Mouse (Mus musculus): ENCODE data around the gene Med17.

The Med17 gene

GRCm38 (mm10) chr9:15237516-15238296 is 42.0 kb downstream of the Med17 start:
- no peak for DNase-seq (ENCODE audit: low spot score in 2 of 2)

DNA sequence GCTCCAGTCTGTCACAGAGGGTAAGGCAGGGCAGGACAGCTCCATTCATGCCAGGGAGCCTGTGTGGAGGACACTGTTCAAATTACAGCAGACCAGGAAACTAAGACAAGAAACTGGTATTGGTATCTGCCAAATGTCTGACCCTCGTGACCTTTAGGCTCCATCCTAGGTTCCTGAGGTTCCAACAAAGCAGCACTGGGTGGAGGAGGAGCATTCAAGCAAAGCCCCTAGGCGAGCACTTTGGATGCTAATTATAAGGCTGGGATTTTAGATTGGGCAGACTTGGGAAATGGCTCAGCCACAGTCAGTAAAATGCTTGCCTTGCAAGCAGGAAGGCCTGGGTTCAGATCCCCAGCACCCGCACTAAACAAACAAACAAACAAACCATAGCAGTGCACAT is 43.7 kb downstream of the Med17 start:
- no peak for DNase-seq (ENCODE audit: low spot score in 2 of 2)

DNA sequence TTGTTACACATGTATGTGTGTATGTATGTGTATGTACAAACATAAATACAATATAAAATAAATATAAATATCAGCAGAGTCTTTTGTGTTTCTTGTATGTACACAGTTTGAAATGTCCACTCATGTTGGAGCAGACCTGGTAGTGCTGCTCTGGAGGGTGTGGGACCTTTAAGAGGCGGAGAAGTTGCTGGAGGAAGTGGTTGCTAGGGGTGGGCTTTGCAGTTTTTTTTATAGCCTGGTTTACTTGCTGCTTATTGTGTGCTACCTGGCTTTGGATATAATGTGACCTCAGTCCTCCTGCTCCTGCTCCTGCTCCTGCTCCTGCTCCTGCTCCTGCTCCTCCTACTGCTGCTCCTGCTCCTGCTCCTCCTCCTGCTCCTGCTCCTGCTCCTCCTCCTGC is 46.1 kb downstream of the Med17 start:
- no peak for DNase-seq (ENCODE audit: low spot score in 2 of 2)

DNA sequence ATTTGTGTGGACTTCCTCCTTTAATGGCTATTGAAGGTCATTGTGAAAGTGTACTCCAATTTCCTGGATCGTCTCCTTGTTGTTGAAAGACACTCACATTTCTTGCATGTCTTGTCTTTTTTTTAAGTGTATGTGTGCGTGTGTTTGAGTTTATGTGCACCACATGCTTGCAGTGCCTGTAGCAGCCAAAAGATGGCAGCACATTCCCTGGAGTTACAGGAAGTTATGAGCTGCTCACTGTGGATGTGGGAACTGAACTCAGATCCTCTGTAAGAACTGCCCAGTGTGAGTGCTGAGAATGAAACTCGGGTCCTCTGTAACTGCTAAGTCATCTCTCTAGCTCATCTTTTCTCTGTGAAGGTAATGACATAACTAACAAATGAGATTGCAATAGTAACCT is 47.3 kb downstream of the Med17 start:
- DNase-seq (ENCODE audit: low spot score in 2 of 2): no peak

DNA sequence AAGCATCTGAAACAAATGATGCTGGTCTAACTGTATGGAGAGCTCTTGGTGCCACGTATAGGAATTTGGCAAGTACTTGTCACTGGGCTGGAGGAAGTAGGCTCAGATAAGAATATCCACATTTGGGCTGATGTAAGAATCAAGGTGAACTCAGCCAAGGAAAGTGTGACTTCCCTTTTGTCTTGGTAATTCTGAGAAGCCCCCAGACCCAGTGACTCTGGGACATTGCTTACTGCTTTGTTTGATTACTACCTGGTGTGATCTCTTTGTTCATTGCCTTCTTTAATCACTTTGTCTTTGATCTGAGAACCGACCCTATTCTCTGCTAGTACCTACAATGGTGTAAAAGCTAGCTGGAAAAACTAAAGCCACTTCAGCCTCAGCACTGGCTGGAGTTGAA is 54.8 kb downstream of the Med17 start:
- no peak for DNase-seq (ENCODE audit: low spot score in 2 of 2)

DNA sequence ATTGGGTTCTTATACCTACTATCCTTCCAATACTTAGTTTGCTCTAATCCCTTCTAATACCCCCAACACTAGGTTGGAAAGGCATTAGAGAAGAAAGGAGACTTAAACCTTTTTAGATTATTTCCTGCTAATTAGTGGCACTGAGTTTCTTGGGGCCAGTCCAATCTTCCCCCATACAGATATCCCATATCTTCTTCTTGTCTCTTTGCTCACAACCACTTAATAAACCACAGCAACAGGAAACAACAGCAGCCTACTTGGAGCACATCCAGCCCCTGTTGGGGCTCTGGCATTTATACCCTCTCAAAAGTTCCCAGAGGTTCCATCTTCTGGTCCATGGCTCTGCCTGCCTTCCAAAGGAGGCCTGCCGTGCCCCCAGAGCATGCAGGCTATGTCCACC is 66.0 kb downstream of the Med17 start:
- DNase-seq (ENCODE audit: low spot score in 2 of 2): no peak

DNA sequence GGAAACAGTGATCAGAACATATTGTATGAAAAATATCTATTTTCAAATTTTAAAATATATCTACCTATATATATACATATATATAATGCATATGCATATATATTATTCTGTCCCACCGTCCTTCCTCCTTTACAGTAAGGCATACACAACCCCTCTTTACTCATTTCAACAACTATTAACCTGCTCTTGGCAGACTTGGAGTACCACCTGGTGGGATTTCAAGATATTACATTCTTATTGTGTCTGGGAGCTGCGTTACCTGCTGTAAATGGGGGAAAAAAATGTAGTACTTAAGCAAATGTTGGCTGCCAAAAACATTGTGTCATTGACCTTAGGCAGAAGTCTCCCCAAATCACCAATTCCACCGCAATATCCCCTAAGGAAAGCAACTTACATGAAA is 67.9 kb downstream of the Med17 start:
- no peak for DNase-seq (ENCODE audit: low spot score in 2 of 2)
